Mouse (Mus musculus): ENCODE measurements at regions not wholly inside any gene's neighbourhood (a gene's known extent, or its start where the extent isn't known, plus 50 kb on each side); places are given as distances from the start of the nearest gene placed in this dataset.

DNA sequence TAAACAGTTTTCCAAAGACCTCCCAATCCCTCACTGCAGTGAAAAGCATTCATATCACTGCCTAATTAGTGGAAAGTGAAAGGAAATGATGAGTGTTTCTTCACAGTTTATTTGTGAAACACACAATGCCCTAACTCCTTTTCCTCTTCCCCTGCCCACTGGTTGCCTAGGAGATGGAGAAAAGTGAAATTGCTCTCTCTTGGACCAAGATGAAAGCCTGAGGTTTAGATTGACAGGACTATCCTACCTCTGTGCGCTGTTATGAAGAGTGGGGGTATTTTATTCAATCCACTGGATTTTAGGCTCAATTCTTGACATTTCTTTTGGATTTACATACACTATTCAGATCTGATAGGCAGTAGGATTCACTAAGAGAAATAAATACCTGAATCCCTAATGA, 132.1 kb upstream of the Zbtb20 start:
- H3K4me2 ChIP-seq (ENCODE audit: low read length) = no peak overlapping the region

DNA sequence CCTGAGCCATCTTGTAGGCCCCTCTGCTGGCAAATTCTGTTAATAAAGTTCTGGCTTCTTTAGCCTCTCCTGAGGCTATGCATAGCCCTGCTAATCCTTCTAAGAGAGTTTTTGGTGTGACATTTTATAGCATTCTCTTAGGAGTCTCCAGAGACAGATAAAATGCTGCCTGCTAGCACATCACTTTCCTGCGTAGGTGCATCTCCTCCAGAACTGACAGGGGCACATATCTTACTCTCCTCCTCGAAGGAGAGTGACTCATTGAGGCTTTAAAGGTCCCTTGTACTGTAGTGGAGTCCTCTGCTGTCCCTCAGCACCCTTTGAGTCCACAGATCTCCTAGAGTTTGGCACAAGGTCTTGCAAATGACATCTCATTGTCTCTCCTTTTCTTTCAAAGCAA, 132.6 kb upstream of the Zbtb20 start:
- no peaks in the 10 kb centered on the region for H3K27me3 ChIP-seq (ENCODE audit: insufficient read depth, low read length)
- WGBS = 59% methylated on average over 2 of the region's 2 CpGs
- no peaks in the 10 kb centered on the region for H3K36me3 ChIP-seq (ENCODE audit: insufficient read depth, low read length)
- H3K9me3 ChIP-seq (replicated peaks; ENCODE audit: low read length) = no peaks in the 10 kb centered on the region
- no peaks in the 10 kb centered on the region for H3K4me1 ChIP-seq (replicated peaks; ENCODE audit: insufficient read depth, low read length)
- no peak for DNase-seq (ENCODE audit: low spot score)
- H3K9ac ChIP-seq (ENCODE audit: low read depth, low read length) = no peak overlapping the region
- no peak overlapping the region for H3K4me2 ChIP-seq (ENCODE audit: low read length)
- TF ChIP-seq CTCF (IDR thresholded peaks at IDR 0.05; ENCODE audit: low read depth) = no peak
- H3K4me3 ChIP-seq (replicated peaks; ENCODE audit: low read depth, low read length) = no peak overlapping the region
- no peak for ATAC-seq (replicated peaks; ENCODE audit: low FRiP score, low read depth)
- H3K27ac ChIP-seq = no peak overlapping the region

More for the DNA sequence above, 132.1 kb upstream of the Zbtb20 start:
- H3K4me1 ChIP-seq (replicated peaks; ENCODE audit: insufficient read depth, low read length) = no peaks in the 10 kb centered on the region
- H3K27me3 ChIP-seq (ENCODE audit: insufficient read depth, low read length) = no peaks in the 10 kb centered on the region
- H3K4me3 ChIP-seq (replicated peaks; ENCODE audit: low read depth, low read length) = no peak overlapping the region
- 97% methylated on average over 1 of the region's 1 CpGs for WGBS
- ATAC-seq (replicated peaks; ENCODE audit: low FRiP score, low read depth) (no peak), DNase-seq (ENCODE audit: low spot score) (no peak)
- H3K27ac ChIP-seq = no peak overlapping the region
- H3K36me3 ChIP-seq (ENCODE audit: insufficient read depth, low read length) = no peaks in the 10 kb centered on the region
- no peak for TF ChIP-seq CTCF (IDR thresholded peaks at IDR 0.05; ENCODE audit: low read depth)
- H3K9ac ChIP-seq (ENCODE audit: low read depth, low read length) = no peak overlapping the region
- H3K9me3 ChIP-seq (replicated peaks; ENCODE audit: low read length) = no peaks in the 10 kb centered on the region

DNA sequence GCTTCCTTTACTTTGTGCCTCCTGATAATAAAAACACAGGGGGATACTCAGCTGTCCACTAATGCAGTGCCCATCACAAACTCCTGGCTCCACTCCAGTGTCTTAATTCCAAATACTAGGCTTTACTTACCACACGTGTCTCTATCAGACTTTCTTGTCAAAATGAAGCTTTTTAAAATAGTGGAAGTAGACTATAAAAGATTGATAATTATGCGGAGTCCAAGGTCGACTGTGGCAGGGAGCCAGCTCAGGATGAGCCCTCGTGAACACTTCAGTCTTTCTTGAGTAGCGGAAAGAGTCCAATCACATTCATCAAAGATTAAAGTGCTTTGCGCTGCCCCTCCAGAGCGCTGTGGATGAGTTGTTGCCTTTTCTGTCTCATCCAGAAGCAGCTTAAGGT, 147.9 kb upstream of the Zbtb20 start:
- H3K36me3 ChIP-seq (ENCODE audit: insufficient read depth, low read length) = no peaks in the 10 kb centered on the region
- no peaks in the 10 kb centered on the region for H3K4me1 ChIP-seq (replicated peaks; ENCODE audit: insufficient read depth, low read length)
- WGBS = 78% methylated on average over 7 of the region's 7 CpGs
- H3K9ac ChIP-seq (ENCODE audit: low read depth, low read length) = no peak overlapping the region
- DNase-seq (ENCODE audit: low spot score) = no peak
- no peak overlapping the region for H3K4me3 ChIP-seq (replicated peaks; ENCODE audit: low read depth, low read length)
- H3K27me3 ChIP-seq (ENCODE audit: insufficient read depth, low read length) = no peaks in the 10 kb centered on the region
- no peaks in the 10 kb centered on the region for H3K9me3 ChIP-seq (replicated peaks; ENCODE audit: low read length)
- H3K4me2 ChIP-seq (ENCODE audit: low read length) = no peak overlapping the region
- TF ChIP-seq CTCF (IDR thresholded peaks at IDR 0.05; ENCODE audit: low read depth) = no peak
- H3K27ac ChIP-seq = no peak overlapping the region
- no peak for ATAC-seq (replicated peaks; ENCODE audit: low FRiP score, low read depth)

DNA sequence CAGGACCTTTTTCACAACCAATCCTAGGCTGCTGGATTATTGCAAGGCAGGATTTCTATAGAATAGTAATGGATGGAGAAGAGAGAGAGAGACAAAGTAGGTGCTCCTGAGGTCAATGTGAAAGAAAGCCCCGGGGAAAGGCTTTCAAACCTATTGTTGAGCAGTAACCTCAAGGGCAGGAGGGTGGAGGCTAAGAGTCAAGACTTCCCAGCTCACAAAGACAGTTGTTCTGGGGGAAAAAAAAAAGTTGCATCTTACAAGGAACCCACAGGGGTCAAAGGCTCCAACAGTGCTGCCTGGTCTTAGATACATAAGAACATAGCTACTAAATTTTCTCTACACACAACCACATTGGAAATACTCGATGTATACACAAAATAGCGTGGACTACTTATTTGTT, 155.8 kb upstream of the Zbtb20 start:
- DNase-seq (ENCODE audit: low spot score) (no peak), ATAC-seq (replicated peaks; ENCODE audit: low FRiP score, low read depth) (no peak)
- Histone ChIP-seq H3K4me3 (replicated peaks; ENCODE audit: low read depth, low read length) (no peak overlapping the region), H3K9ac (ENCODE audit: low read depth, low read length) (no peak overlapping the region), H3K9me3 (replicated peaks; ENCODE audit: low read length) (no peaks in the 10 kb centered on the region), H3K36me3 (ENCODE audit: insufficient read depth, low read length) (no peaks in the 10 kb centered on the region), H3K27ac (no peak overlapping the region), H3K27me3 (ENCODE audit: insufficient read depth, low read length) (no peaks in the 10 kb centered on the region), H3K4me1 (replicated peaks; ENCODE audit: insufficient read depth, low read length) (no peaks in the 10 kb centered on the region), H3K4me2 (ENCODE audit: low read length) (no peak overlapping the region)
- no peak for TF ChIP-seq CTCF (IDR thresholded peaks at IDR 0.05; ENCODE audit: low read depth)
- WGBS = 79% methylated on average over 3 of the region's 3 CpGs

DNA sequence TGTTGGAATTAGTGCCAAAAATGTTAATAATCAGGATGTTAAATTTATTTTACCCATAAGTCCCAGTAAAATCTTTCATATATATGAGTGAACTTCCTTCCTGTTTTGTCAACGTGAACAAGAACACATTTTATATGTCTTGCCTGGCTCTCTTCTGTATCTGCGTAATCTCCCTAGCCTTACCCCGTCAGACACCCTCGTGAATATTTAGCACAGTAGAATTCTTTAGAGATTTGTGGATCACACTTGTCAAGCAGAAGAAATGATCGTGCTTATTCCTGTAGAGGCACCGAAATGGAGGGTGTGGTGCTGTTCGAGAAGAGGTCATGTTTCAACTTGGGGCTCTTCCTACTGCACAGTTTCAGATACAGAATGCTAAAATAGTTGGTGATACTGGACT, 157.2 kb upstream of the Zbtb20 start:
- Histone ChIP-seq H3K36me3 (ENCODE audit: insufficient read depth, low read length) (no peaks in the 10 kb centered on the region), H3K27ac (no peak overlapping the region), H3K9ac (ENCODE audit: low read depth, low read length) (no peak overlapping the region), H3K4me2 (ENCODE audit: low read length) (no peak overlapping the region), H3K9me3 (replicated peaks; ENCODE audit: low read length) (no peaks in the 10 kb centered on the region), H3K4me1 (replicated peaks; ENCODE audit: insufficient read depth, low read length) (no peaks in the 10 kb centered on the region), H3K27me3 (ENCODE audit: insufficient read depth, low read length) (no peaks in the 10 kb centered on the region), H3K4me3 (replicated peaks; ENCODE audit: low read depth, low read length) (no peak overlapping the region)
- TF ChIP-seq CTCF (IDR thresholded peaks at IDR 0.05; ENCODE audit: low read depth) = no peak
- DNase-seq (ENCODE audit: low spot score) = no peak
- no peak for ATAC-seq (replicated peaks; ENCODE audit: low FRiP score, low read depth)
- WGBS = 76% methylated on average over 7 of the region's 7 CpGs

DNA sequence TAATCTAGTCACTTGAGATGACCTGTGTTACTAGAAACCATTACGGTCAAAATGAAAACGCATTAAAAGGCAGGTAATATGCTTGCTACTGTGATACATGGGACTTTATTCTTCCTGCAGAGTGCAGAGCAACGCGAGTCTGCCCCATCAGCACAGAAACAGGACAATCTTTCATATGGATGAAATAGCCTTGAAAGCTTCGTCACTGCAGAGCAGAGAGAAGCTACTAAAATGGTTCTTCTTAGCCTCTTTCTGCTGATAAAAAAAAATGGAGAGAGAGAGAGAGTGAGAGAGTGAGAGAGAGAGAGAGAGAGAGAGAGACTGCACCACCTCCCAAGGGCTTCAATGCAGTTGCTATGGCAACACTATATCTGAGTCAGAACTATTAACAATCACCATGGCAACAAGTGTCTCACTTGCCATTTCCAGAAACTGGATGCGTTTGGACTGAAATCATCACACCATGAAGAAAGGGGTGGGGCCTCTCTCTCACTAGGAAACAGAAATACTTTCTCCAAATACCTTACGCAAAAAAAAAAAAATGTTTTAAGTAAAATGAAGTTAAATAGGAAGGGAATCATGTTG, 157.8 kb upstream of the Zbtb20 start:
- peak; percentile 30 for DNase-seq (ENCODE audit: low spot score)
- Histone ChIP-seq H3K4me3 (replicated peaks; ENCODE audit: low read depth, low read length) (no peak overlapping the region), H3K9ac (ENCODE audit: low read depth, low read length) (no peak overlapping the region), H3K9me3 (replicated peaks; ENCODE audit: low read length) (no peaks in the 10 kb centered on the region), H3K27me3 (ENCODE audit: insufficient read depth, low read length) (no peaks in the 10 kb centered on the region), H3K36me3 (ENCODE audit: insufficient read depth, low read length) (no peaks in the 10 kb centered on the region), H3K27ac (no peak overlapping the region), H3K4me1 (replicated peaks; ENCODE audit: insufficient read depth, low read length) (no peaks in the 10 kb centered on the region), H3K4me2 (ENCODE audit: low read length) (no peak overlapping the region)
- no peak for ATAC-seq (replicated peaks; ENCODE audit: low FRiP score, low read depth)
- no peak for TF ChIP-seq CTCF (IDR thresholded peaks at IDR 0.05; ENCODE audit: low read depth)
- 59% methylated on average over 7 of the region's 7 CpGs for WGBS
